Mouse (Mus musculus) liver, postnatal 0 days (tissue): ENCODE measurements around the gene Sac3d1. TPM values are rescaled to one million over a fixed set of nuclear protein-coding genes. Genes with fewer than 3 reads are reported as not detected.

Experiments
- ATAC-seq: fragments of 200-750 bp; cut with Nextera tagmentation; 2 replicates; pipeline ENCODE4 v1.8.0; 2017; ENCODE audit warnings: mild to moderate bottlenecking, moderate library complexity
- DNase-seq: peaks from one replicate; pipeline ENCODE4 v3.0.0-alpha.2; 2016
- H3K27ac ChIP-seq: fragments of 300-500 bp; sonication (generic); 2 replicates; pipeline ENCODE4 v1.5.1; 2014; ENCODE audit warnings: antibody characterized with exemption, moderate library complexity, mild to moderate bottlenecking, low read depth
- H3K27me3 ChIP-seq: fragments of 300-500 bp; sonication (generic); 2 replicates; pipeline ENCODE4 v1.6.1; 2014; ENCODE audit warnings: low read length, control low read depth, mixed read lengths; ENCODE audit not compliant: insufficient read depth
- H3K36me3 ChIP-seq: fragments of 300-500 bp; sonication (generic); replicated peaks from 2 replicates; pipeline ENCODE4 v1.6.1; 2014; ENCODE audit warnings: mild to moderate bottlenecking, control low read depth, low read length, moderate library complexity, mixed read lengths; ENCODE audit not compliant: insufficient read depth
- H3K4me1 ChIP-seq: fragments of 300-500 bp; sonication (generic); 2 replicates; pipeline ENCODE4 v1.6.1; 2014; ENCODE audit warnings: antibody characterized with exemption, mild to moderate bottlenecking, control low read depth; ENCODE audit not compliant: insufficient read depth
- H3K4me2 ChIP-seq: fragments of 300-500 bp; sonication (generic); 2 replicates; pipeline ENCODE4 v1.6.1; 2014; ENCODE audit warnings: low read depth, mild to moderate bottlenecking, low read length, moderate library complexity, mixed read lengths
- H3K4me3 ChIP-seq: fragments of 300-500 bp; sonication (generic); 2 replicates; pipeline ENCODE4 v1.5.1; 2014; ENCODE audit warnings: low read depth, low read length
- H3K9ac ChIP-seq: fragments of 300-500 bp; sonication (generic); replicated peaks from 2 replicates; pipeline ENCODE4 v1.6.1; 2014; ENCODE audit warnings: mild to moderate bottlenecking, moderate library complexity
- H3K9me3 ChIP-seq: fragments of 300-500 bp; sonication (generic); 2 replicates; pipeline ENCODE4 v1.6.1; 2016; ENCODE audit warnings: mild to moderate bottlenecking, control low read depth, low read length, mixed read lengths
- CTCF ChIP-seq: sonication (generic); IDR thresholded peaks from 2 replicates; pipeline ENCODE4 v1.5.1; 2016; ENCODE audit warnings: antibody characterized with exemption, low read depth
- EP300 ChIP-seq: IDR thresholded peaks from 2 replicates; pipeline ENCODE4 v1.6.1; 2016; ENCODE audit warnings: antibody characterized with exemption, low read depth, mild to moderate bottlenecking
- WGBS: fragments of 180-500 bp; shearing (Covaris S2); extraction: QIAGEN DNeasy Blood & Tissue Kit; methylation state at CpG from one replicate; pipeline ENCODE4 v1.1.7; 2014; ENCODE audit not compliant: insufficient replicate concordance; 5-methylcytosine and 5-hydroxymethylcytosine counted together
- polyA plus RNA-seq: library from polyadenylated mRNA; unstranded; fragments of >200 nt; fragmentation: Nextera tagmentation; extraction: Ambion mirVana; gene quantifications from 2 replicates; pipeline ENCODE4 v1.2.1, GENCODE M21; 2015

The Sac3d1 gene
- polyA plus RNA-seq, 1 experiment from 2014 or later, result 15.6 TPM

- TF ChIP-seq EP300, result no peak
- Histone ChIP-seq H3K9ac (no peak overlapping the region), H3K27me3 (no peaks in the 10 kb centered on the region), H3K27ac (no peak overlapping the region), H3K4me3 (no peak overlapping the region), H3K4me1 (peaks cover 12% of the 10 kb centered on the region), H3K9me3 (no peaks in the 10 kb centered on the region), H3K4me2 (no peak overlapping the region), H3K36me3 (peaks cover 15% of the 10 kb centered on the region)
- DNase-seq (no peak), ATAC-seq (no peak)
- WGBS, result 67% methylated on average over 6 of the region's 6 CpGs
Observed at GRCm38 (mm10) chr19:6113116-6113515, 5.3 kb downstream of the Sac3d1 start.

DNA sequence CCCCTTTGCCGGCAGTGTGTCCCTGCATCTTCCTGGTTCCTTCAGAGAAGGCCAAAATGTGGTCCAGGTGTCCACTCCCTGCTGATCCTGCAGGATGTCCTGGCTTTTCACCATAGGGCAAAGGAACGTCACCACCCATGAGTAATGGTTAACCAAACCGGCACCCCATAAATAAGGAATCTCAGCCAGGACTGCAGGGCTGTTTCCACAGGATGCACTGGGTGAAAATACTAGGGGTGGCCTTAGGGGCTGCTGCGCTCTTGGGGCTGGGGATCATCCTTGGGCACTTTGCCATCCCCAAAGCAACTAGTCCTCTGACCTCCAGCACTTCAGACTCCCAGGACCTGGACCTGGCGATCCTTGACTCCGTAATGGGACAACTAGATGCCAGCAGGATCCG lies 12.9 kb downstream of the Sac3d1 start, which contains the start of gene Naaladl1:
Naaladl1 (plus strand) TSS at position 197 of the 400 bp plus-strand sequence.
- H3K9me3 ChIP-seq, result no peaks in the 10 kb centered on the region
- H3K4me2 ChIP-seq, result no peak within 1 kb of the TSS
- H3K36me3 ChIP-seq, result no peaks in the 10 kb centered on the region
- no peak for DNase-seq
- H3K4me3 ChIP-seq, result no peak within 1 kb of the TSS
- peaks cover 29% of the 10 kb centered on the region for H3K4me1 ChIP-seq
- H3K9ac ChIP-seq, result no peak within 1 kb of the TSS; the same call in 1 of the 2 replicates
- H3K27me3 ChIP-seq, result no peaks in the 10 kb centered on the region
- no peak within 1 kb of the TSS for H3K27ac ChIP-seq
- WGBS, result 70% methylated on average over 7 of the region's 7 CpGs
- ATAC-seq, result no peak
- no peak for TF ChIP-seq CTCF
- no peak for TF ChIP-seq EP300

GRCm38 (mm10) chr19:6104476-6104875 lies 14.0 kb downstream of the Sac3d1 start:
- ATAC-seq (no peak), DNase-seq (no peak)
- Histone ChIP-seq H3K27me3 (no peaks in the 10 kb centered on the region), H3K36me3 (no peaks in the 10 kb centered on the region), H3K27ac (0 out of 2 replicates have a peak overlapping the region, but pooled peaks have one; percentile 9), H3K4me3 (no peak overlapping the region), H3K4me2 (no peak overlapping the region), H3K4me1 (peaks cover 29% of the 10 kb centered on the region), H3K9ac (no peak overlapping the region; the same call in 1 of the 2 replicates), H3K9me3 (no peaks in the 10 kb centered on the region)
- WGBS, result 49% methylated on average over 4 of the region's 4 CpGs
- TF ChIP-seq EP300, result no peak
- TF ChIP-seq CTCF, result no peak

DNA sequence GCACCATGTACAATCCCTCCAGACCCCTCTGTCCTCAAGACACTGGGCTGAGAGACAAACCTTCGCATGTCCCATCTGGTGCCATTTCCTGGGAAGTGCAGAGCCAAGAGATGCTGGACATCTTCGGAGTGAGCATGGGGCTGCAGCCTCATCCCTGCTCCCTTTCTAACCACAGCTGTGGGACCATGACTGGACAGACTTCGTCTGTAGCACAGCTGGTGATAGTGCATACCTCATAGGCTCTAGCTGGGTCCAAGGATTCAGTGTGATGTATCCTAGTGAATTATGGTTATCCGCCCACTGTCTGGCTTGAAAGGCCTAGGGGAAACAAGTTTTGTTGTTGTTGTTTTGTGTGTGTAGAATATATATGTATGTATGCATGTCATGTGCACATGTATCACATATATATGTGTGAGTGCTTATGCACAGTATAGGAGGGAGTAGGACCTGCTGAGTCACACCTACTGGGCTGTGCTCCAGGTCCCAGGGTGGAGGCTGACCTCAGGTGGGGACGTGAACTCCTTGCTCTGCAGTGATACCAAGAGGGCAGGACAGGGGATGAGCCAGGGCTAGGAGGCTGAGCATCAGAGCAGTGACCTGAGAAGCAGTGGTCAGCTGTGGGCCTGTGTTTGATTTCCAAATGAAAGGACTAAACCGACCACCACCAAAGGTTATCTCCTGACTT lies 16.1 kb downstream of the Sac3d1 start:
- H3K4me1 ChIP-seq, result peaks cover 29% of the 10 kb centered on the region
- no peaks in the 10 kb centered on the region for H3K36me3 ChIP-seq
- H3K27ac ChIP-seq, result peak overlapping the region; percentile 73
- no peak overlapping the region for H3K9ac ChIP-seq
- ATAC-seq (peak; percentile 96), DNase-seq (peak; percentile 77)
- no peaks in the 10 kb centered on the region for H3K9me3 ChIP-seq
- no peak overlapping the region for H3K4me3 ChIP-seq
- WGBS, result 63% methylated on average over 6 of the region's 6 CpGs
- H3K27me3 ChIP-seq, result no peaks in the 10 kb centered on the region
- TF ChIP-seq EP300, result no peak
- TF ChIP-seq CTCF, result peak; percentile 20; the same call in 1 of the 2 replicates
- H3K4me2 ChIP-seq, result peak overlapping the region; percentile 26

GRCm38 (mm10) chr19:6101186-6101585 lies 17.3 kb downstream of the Sac3d1 start:
- no peak overlapping the region for H3K27ac ChIP-seq
- ATAC-seq (no peak), DNase-seq (no peak)
- 71% methylated on average over 6 of the region's 6 CpGs for WGBS
- no peak overlapping the region for H3K4me3 ChIP-seq
- no peak overlapping the region for H3K4me2 ChIP-seq
- H3K36me3 ChIP-seq, result no peaks in the 10 kb centered on the region
- H3K27me3 ChIP-seq, result no peaks in the 10 kb centered on the region
- H3K9me3 ChIP-seq, result no peaks in the 10 kb centered on the region
- peaks cover 29% of the 10 kb centered on the region for H3K4me1 ChIP-seq
- no peak for TF ChIP-seq EP300
- no peak for TF ChIP-seq CTCF
- no peak overlapping the region for H3K9ac ChIP-seq

DNA sequence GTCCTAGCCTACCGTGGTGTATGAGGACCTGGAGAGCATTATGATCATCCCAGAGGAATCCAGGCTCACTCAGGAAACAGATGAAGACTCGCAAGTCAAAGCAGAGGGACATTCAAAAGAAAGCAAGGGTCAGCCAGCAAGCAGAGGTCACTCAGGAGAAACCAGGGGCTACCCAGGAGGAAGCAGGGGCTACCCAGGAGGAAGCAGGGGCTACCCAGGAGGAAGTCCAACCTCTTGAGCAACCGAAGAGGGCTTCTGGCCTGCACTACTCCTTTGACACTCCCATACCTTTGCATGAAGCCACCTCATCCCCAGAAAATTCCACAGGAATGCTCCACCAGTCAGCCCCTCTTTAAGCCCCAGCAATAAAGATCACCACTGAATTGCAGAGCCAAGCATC lies 20.6 kb downstream of the Sac3d1 start:
- no peak overlapping the region for H3K27ac ChIP-seq
- no peaks in the 10 kb centered on the region for H3K27me3 ChIP-seq
- no peak overlapping the region for H3K9ac ChIP-seq
- peaks cover 14% of the 10 kb centered on the region for H3K36me3 ChIP-seq
- 70% methylated on average over 3 of the region's 3 CpGs for WGBS
- no peak for DNase-seq
- H3K4me3 ChIP-seq, result no peak overlapping the region
- no peaks in the 10 kb centered on the region for H3K9me3 ChIP-seq
- no peak overlapping the region for H3K4me2 ChIP-seq
- TF ChIP-seq CTCF (no peak), EP300 (no peak)
- no peak for ATAC-seq
- peaks cover 10% of the 10 kb centered on the region for H3K4me1 ChIP-seq

GRCm38 (mm10) chr19:6094119-6094518 lies 24.3 kb downstream of the Sac3d1 start, which contains the start of gene AC131692.1:
AC131692.1 (plus strand) TSS chr19:6094419.
- DNase-seq (no peak), ATAC-seq (no peak)
- no peak within 1 kb of the TSS for H3K4me2 ChIP-seq
- no peaks in the 10 kb centered on the region for H3K9me3 ChIP-seq
- 82% methylated on average over 7 of the region's 7 CpGs for WGBS
- H3K4me1 ChIP-seq, result no peaks in the 10 kb centered on the region
- no peaks in the 10 kb centered on the region for H3K27me3 ChIP-seq
- TF ChIP-seq EP300 (no peak), CTCF (no peak)
- no peak within 1 kb of the TSS for H3K4me3 ChIP-seq
- H3K27ac ChIP-seq, result no peak within 1 kb of the TSS
- peaks cover 46% of the 10 kb centered on the region for H3K36me3 ChIP-seq
- no peak within 1 kb of the TSS for H3K9ac ChIP-seq
